Mouse (Mus musculus) gastrocnemius, adult 8-10 months (tissue): ENCODE results near the gene Rd3. TPM values are rescaled to one million over a fixed set of nuclear protein-coding genes. Genes with fewer than 3 reads are reported as not detected.

Source experiments
- DNase-seq, 2 experiments: peaks; one replicate each; pipeline ENCODE4 v3.0.0; 2022; ENCODE audit warnings: low spot score in 2 of 2
- total RNA-seq, 4 experiments: library from RNA; stranded (reverse); gene quantifications; 2 replicates each; pipeline ENCODE4 v1.2.4; 2022

Rd3 gene
- total RNA-seq = not detected

DNA sequence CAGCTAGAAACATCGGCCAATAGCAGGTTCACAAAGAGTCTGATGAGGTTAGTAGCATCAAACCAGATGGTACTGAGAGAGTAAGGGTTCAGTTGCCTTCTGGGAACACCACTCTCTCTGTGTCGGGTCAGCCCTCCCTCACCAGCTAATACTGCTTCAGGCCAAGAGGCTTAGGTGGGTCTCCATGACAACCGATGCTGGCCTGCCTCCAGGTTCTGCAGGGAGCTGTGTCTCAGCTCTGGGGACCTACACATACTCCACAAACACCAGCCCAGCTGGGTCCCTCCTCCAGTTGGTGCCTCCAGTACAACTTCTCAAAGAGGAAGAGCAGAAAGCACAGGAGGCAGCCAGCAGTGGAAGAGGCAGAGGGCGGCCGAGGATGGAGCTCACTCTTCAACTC is at the start of gene Rd3:
Gene Rd3 (plus strand): TSS at position 184 of the 400 bp plus-strand sequence.
- DNase-seq = no peak

GRCm38 (mm10) chr1:191928345-191928744 is 48.8 kb upstream of the Rd3 start:
- no peak for DNase-seq

GRCm38 (mm10) chr1:191929065-191929464 is 48.1 kb upstream of the Rd3 start:
- no peak for DNase-seq

DNA sequence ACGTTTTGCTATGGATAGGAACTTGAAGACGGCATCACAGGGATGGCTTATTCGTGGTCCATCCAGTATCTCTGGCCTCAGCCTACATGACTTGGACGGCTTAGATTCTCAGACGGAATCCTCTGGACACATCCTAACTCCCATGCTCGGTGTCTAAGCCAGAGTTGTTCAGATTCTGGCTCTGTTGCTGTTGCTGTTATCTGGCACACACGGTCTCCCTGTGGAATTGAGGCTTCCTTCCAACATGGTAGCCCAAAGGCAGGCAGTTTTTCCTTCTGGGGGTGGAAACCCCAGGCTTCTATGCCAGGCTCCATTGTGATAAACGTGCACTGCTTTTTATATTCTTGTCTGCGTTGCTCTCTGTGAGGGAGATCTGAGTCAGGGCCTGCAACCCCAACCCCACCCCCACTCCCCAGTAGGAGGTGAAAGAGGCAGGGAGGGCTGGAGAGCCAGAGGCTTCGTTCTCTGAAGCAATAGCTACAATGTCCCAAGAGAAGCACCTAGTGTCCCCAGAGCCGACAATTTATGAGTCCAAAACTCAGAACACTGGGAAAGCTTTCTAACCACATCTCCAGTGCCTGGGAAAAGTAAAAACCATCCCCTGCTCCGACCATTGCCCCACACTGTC is 47.2 kb upstream of the Rd3 start:
- no peak for DNase-seq

DNA sequence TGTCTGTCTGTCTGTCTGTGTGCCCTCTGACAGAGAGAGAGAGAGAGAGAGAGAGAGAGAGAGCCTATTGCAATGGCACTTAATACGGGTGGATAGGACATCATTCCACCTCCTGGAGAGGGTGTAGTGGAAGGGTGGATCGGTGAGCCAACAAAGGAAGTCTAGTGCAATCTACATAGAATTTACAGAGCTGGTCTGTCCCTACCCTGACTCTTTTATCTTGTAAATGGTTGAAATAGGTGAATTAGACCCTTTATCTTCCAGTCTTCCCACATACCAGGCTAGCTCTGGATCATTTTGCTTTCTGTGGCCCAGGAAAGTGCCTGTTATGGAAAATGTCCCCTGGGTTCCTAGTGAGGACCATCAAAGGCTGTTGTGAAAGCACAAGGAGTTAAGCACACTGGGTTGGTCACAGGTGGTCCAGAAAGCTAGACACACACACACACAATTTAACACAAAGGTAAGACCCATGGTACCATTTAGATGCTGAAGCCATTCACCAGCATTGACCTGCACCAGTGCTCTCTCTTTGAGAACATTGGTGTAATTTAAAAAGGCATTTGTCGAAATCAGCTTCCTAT is 46.6 kb upstream of the Rd3 start:
- no peak for DNase-seq

DNA sequence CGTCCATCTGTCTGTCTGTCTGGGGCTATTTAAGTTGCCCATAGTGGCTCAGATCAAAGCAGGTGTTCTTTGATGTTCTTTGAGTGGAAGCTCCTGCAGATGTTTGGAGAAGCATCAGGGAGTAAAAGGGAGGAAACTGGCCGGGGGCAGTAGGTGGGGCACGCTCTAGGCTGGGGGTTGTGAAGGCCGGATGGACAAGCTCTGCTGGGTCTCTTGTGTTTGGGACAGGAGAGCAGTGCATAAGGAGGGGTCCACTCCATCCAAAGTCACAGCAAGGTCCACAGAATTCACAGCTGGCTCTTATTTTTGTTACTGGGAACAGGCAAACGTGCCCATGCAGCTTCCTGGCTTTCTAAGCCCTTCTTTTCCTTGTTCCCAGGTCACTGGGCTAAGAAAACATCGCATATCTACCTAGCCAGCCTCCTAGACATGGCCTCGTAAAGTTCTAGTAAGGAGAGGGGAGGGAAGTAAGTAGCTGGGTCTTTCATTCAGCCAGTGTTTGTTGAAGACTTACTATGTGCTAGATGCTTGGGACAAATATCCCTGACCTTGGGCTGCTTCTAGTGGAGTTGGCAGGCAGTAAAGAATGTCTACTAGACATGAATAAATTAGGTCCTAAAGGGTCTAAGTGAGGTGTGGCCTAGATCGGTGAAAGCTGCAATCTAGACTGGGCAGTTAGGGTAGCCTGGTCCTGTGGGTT is 44.7 kb upstream of the Rd3 start:
- DNase-seq = no peak

GRCm38 (mm10) chr1:191932986-191933632 is 44.1 kb upstream of the Rd3 start:
- DNase-seq = no peak

GRCm38 (mm10) chr1:191943638-191944037 is 33.5 kb upstream of the Rd3 start:
- no peak for DNase-seq

GRCm38 (mm10) chr1:191945341-191945740 is 31.8 kb upstream of the Rd3 start:
- DNase-seq = no peak

GRCm38 (mm10) chr1:191945756-191946155 is 31.4 kb upstream of the Rd3 start:
- DNase-seq = no peak

DNA sequence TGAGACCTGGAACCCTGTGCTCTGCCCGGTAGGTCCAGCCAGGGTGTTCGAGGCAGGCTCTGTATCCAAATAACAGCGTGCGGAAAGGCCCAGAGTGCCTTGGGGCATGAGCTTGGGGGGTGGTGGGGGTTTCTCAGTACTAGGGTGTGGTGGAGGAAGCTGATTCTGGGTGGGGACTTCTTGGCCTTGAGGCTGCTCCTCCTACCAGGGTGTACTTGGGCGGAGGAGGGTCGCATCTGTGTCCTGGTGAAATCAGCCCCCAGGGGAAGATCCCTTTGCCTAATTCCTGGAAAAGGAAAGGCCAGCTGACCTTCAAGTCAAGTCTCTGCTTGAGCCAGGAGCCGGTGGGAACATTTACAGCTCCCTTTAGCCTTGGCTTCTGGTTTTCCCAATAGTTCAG is 30.9 kb upstream of the Rd3 start:
- peak in 1 of 2 experiments; percentile 20 for DNase-seq

GRCm38 (mm10) chr1:191946835-191947234 is 30.3 kb upstream of the Rd3 start:
- no peak for DNase-seq

- no peak for DNase-seq
Observed at GRCm38 (mm10) chr1:191947796-191948195, 29.4 kb upstream of the Rd3 start.

GRCm38 (mm10) chr1:191948600-191948999 is 28.6 kb upstream of the Rd3 start:
- DNase-seq = no peak

DNA sequence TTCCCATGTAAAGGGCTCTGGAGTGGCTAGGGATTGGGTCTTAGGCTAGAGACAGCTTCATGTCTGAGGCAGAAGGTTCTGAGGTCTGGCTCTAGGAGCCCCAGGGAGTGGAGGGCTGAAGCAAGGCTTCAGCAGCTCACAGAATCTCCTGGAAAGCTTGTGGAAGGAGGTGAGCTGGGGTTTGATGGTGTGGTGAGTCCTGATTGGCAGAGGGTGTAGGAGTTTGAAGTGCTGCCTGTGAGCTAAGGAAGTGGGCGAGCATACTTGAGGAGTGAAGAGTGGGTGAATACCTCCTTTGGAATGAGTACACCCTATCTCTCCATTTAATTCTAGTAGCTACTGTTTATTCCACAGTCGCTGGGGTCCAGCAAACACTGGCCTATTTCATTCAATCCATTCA is 26.6 kb upstream of the Rd3 start:
- no peak for DNase-seq

GRCm38 (mm10) chr1:191952733-191953335 is 24.3 kb upstream of the Rd3 start:
- DNase-seq = no peak

DNA sequence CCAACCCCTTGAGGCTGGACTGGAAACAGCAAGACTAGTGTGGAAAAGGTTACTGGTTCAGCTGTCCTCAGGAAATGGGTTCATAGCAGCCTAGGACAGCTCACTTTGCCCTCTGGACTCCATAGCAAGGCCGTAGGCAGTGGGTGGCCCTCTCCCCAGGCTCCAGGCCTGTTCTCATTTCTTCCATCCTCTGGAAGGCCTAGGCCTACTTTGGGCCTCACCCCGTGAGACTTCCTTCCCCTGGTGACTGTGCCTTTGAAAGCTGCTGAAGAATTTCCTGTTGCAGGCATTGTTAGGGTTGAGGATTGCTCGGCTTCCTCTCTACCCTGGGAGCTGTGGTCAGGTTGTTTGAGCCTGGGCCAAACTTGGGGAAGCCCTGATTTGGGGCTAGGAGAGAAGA is 22.1 kb upstream of the Rd3 start:
- no peak for DNase-seq

DNA sequence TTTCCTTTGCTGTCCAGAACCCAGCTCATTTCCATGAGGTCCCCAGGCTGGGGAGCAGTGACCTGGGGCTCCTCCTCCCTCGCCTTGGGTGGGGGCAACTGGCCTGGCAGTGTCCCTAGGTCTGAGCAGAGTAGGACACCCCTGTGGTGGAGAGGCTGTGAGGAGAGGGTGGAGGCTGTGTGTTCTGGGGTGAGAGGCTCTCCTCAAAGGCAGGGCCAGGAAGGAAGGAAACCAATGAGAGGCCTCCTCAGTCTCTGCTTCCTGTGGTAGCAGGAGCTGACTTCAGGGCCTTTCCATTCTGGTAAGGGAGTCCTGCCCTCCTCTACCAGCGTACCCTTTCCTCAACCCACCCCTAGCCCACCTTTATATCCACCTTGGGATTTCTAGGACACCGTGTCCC is 20.9 kb upstream of the Rd3 start:
- no peak for DNase-seq

- DNase-seq = no peak
Observed at GRCm38 (mm10) chr1:191956871-191957270, 20.3 kb upstream of the Rd3 start.

GRCm38 (mm10) chr1:191957321-191957720 is 19.8 kb upstream of the Rd3 start:
- no peak for DNase-seq

DNA sequence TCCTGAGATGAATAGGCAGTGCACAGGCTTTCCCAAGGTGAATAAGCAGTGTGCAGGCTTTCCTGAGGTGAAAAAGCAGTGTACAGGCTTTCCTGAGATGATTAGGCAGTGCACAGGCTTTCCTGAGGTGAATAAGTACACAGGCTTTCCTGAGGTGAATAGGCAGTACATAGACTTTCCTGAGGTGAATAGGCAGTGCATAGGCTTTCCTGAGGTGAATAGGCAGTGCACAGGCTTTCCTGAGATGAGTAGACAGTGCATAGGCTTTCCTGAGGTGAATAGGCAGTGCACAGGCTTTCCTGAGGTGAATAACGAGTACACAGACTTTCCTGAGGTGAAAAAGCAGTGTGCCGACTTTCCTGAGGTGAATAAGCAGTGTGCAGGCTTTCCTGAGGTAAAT is 16.2 kb upstream of the Rd3 start:
- DNase-seq = no peak

GRCm38 (mm10) chr1:191963413-191963812 is 13.8 kb upstream of the Rd3 start:
- no peak for DNase-seq
